Mouse (Mus musculus) fat pad, adult 2 months (tissue): ENCODE data around the gene Celsr2.
A peak's percentile ranks its signal among the peaks of the same experiment; 100 is the strongest.

Experiments
- DNase-seq: peaks from one replicate; pipeline ENCODE4 v3.0.0-alpha.2; 2011; ENCODE audit warnings: low read depth, low spot score; ENCODE audit errors: extremely low read depth

Celsr2 gene

GRCm38 (mm10) chr3:108414857-108415830, at the start of gene Celsr2:
Celsr2 (minus strand) TSS chr3:108415552.
- DNase-seq, result no peak

- peak; percentile 78 for DNase-seq
Observed at GRCm38 (mm10) chr3:108458866-108459265, 43.5 kb upstream of the Celsr2 start.

GRCm38 (mm10) chr3:108458380-108458779, 43.0 kb upstream of the Celsr2 start:
- DNase-seq, result no peak

GRCm38 (mm10) chr3:108454172-108454571, 38.8 kb upstream of the Celsr2 start:
- peak; percentile 96 for DNase-seq

GRCm38 (mm10) chr3:108451969-108452368, 36.6 kb upstream of the Celsr2 start:
- DNase-seq, result no peak

GRCm38 (mm10) chr3:108445366-108445705, 30.0 kb upstream of the Celsr2 start:
- DNase-seq, result no peak

GRCm38 (mm10) chr3:108444698-108445365, 29.5 kb upstream of the Celsr2 start, which contains the start of gene Sars:
Sars (minus strand) TSS chr3:108445209.
- no peak for DNase-seq

- DNase-seq, result no peak
Observed at GRCm38 (mm10) chr3:108444029-108444428, 28.7 kb upstream of the Celsr2 start.

GRCm38 (mm10) chr3:108436380-108436714, 21.0 kb upstream of the Celsr2 start:
- no peak for DNase-seq

- no peak for DNase-seq
Observed at GRCm38 (mm10) chr3:108435701-108436379, 20.5 kb upstream of the Celsr2 start.

- no peak for DNase-seq
Observed at GRCm38 (mm10) chr3:108433881-108434495, 18.6 kb upstream of the Celsr2 start.

- DNase-seq, result no peak
Observed at GRCm38 (mm10) chr3:108433188-108433880, 18.0 kb upstream of the Celsr2 start.

- DNase-seq, result no peak
Observed at GRCm38 (mm10) chr3:108432542-108433187, 17.3 kb upstream of the Celsr2 start.

- DNase-seq, result no peak
Observed at GRCm38 (mm10) chr3:108425624-108426018, 10.3 kb upstream of the Celsr2 start.

- DNase-seq, result no peak
Observed at GRCm38 (mm10) chr3:108424944-108425623, 9.7 kb upstream of the Celsr2 start.

- no peak for DNase-seq
Observed at GRCm38 (mm10) chr3:108423844-108424801, 8.8 kb upstream of the Celsr2 start.

GRCm38 (mm10) chr3:108423006-108423405, 7.7 kb upstream of the Celsr2 start:
- no peak for DNase-seq

GRCm38 (mm10) chr3:108415831-108416223, 475 bp upstream of the Celsr2 start:
- no peak for DNase-seq
